Mouse (Mus musculus): Measurements from ENCODE around the gene 4833427G06Rik.

DNA sequence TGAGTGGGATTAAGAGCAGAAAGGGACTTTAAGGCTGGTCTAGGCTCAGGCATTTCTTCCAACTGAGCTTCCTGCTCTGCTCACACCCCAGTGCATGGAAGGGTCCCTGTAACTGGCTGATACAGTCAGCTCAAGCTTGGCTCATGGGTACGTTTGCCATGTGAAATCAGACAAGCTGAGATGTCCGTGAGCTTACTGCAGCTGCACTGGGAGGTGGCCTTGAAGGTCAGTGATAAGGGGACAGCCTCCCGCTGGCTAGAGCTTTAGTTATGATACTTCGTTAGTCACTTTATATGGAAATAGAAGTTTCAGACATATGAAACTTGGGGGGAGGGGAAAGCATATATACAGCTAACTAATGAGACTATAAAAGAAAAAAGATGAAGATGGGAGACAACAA lies 31.1 kb downstream of the 4833427G06Rik start:
- TF ChIP-seq MAX (IDR thresholded peaks at IDR 0.05), result no peak
- no peak for TF ChIP-seq MYOD1 (IDR thresholded peaks at IDR 0.05; ENCODE audit: control insufficient read depth, insufficient read length, low read depth)
- TF ChIP-seq CTCF (IDR thresholded peaks at IDR 0.05; ENCODE audit: control insufficient read depth, insufficient read depth, insufficient read length), result no peak

All from C2C12 (cell line).